Mouse (Mus musculus) small intestine, adult 2 months (tissue): ENCODE data around the gene Apobec4.

ENCODE experiments used
- CTCF ChIP-seq: fragments of 200-500 bp; IDR thresholded peaks from 2 replicates; pipeline ENCODE4 v1.5.1; 2012; ENCODE audit warnings: low read depth, mild to moderate bottlenecking, control low read depth, inconsistent platforms, low read length, moderate library complexity, mixed read lengths; ENCODE audit not compliant: insufficient replicate concordance, insufficient read length; ENCODE audit errors: extremely low read depth
- POLR2A ChIP-seq: fragments of 200-500 bp; IDR thresholded peaks from 2 replicates; pipeline ENCODE4 v1.6.1; 2012; ENCODE audit warnings: low read depth, mild to moderate bottlenecking, control low read depth, inconsistent platforms, low read length, moderate library complexity

GRCm38 (mm10) chr1:152788121-152788660 lies 37.8 kb downstream of the Apobec4 start:
- no peak for TF ChIP-seq POLR2A
- no peak for TF ChIP-seq CTCF
